Mouse (Mus musculus) cortical plate, adult 2 months (tissue): Measurements from ENCODE around the gene Fosb.

Source experiments
- CTCF ChIP-seq: fragments of 200-500 bp; IDR thresholded peaks from 2 replicates; pipeline ENCODE4 v1.5.1; 2011; ENCODE audit warnings: mild to moderate bottlenecking, control low read depth, low read length; ENCODE audit not compliant: insufficient read depth; ENCODE audit errors: extremely low read depth
- POLR2A ChIP-seq: fragments of 200-500 bp; IDR thresholded peaks from 2 replicates; pipeline ENCODE4 v1.6.1; 2011; ENCODE audit warnings: mild to moderate bottlenecking, low read length, control low read depth; ENCODE audit not compliant: insufficient read depth; ENCODE audit errors: extremely low read depth

GRCm38 (mm10) chr7:19319458-19319857 is 9.6 kb upstream of the Fosb start:
- TF ChIP-seq POLR2A (no peak), CTCF (no peak)
